Mouse (Mus musculus) urinary bladder, adult 2 months (tissue): Measurements from ENCODE around the gene Smarcd1. TPM values are rescaled to one million over a fixed set of nuclear protein-coding genes. Genes with fewer than 3 reads are reported as not detected.

Source experiments
- DNase-seq: peaks from one replicate; pipeline ENCODE4 v3.0.0; 2022; ENCODE audit warnings: low spot score
- polyA plus RNA-seq: library from polyadenylated mRNA; depleted of rRNA; stranded (reverse); fragments of >200 nt; gene quantifications from 2 replicates; pipeline ENCODE4 v1.2.3, GENCODE M21; 2012; rRNA removed

Gene Smarcd1
- 20.4 and 20.5 TPM in 2 replicates for polyA plus RNA-seq

DNA sequence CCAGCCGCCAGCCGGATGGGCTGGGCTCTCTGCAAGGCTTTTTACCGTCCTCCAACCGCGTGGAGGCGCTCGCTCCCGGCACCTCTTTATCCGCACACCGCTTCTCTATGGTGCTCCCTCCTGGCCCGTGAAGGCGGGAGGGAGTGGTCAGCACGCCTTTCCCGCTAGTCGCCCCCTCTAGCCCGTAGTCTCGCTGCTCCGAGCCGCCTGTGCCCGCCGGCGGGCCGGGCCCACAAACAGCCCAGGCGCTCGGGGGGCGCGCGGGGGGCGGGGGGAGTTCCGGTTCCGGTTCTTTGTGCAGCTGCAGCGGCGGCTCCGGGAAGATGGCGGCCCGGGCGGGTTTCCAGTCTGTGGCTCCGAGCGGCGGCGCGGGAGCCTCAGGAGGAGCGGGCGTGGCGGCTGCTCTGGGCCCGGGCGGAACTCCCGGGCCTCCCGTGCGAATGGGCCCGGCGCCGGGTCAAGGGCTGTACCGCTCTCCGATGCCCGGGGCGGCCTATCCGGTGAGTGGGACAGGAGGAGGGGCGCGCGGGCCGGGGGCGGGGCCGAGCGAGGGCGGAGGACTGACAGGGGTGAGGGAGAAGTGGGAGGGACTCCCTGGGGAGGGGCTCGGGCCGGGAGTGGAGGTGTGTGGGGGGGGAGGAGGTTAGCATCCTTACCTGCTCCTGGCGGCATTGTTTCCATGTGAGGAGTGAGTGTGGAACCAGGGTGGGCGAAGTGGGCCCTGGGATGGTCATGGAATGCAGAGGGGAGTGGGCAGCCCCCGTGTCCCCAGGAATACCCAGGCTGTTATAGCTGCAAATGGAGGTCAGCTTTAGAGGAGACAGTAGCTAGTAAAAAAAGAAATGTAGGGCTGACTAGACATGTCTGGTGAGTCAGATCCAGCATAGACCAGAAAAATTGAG is at the start of gene Smarcd1:
Smarcd1 (plus strand) TSS at position 131 of the 902 bp plus-strand sequence.
- DNase-seq = peak; percentile 95

DNA sequence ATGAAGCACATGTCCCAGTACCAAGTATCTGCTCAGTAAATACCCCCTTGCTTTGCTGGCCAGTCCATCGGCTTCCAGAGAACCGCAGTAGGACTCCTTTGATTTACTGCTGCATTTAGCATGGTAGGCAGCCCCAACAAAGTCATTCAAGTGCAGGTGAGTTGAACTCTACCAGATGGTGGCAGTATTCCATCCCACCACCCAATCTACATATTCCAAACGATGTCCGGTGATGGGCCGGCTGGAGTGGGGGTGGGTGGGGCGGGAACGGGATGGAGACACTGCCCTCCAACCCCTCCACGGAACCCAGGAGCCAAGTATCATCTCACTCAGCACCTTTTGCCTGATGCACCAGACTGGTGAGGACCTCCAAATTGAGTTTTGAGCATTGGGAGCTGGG is 48.6 kb upstream of the Smarcd1 start:
- DNase-seq = no peak

DNA sequence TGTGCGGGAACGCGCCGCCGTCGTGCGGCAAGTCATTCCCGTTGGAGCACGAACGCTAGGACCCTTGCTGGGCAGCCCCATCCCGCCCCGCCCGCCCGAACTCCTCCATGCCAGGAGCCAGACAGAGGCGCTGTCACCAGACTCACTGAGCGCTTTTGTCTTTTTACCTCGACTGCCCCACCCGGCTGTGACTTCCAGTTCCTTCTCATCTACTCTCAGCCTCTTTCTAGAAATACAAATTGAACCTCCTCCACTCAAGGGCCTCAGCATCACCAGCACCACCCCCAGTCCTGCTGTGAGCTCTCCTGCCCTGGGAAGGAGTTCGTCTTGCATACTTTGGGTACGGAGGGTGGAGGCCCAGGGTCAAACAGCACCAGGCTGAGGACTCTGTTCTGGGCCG is 48.1 kb upstream of the Smarcd1 start:
- no peak for DNase-seq

DNA sequence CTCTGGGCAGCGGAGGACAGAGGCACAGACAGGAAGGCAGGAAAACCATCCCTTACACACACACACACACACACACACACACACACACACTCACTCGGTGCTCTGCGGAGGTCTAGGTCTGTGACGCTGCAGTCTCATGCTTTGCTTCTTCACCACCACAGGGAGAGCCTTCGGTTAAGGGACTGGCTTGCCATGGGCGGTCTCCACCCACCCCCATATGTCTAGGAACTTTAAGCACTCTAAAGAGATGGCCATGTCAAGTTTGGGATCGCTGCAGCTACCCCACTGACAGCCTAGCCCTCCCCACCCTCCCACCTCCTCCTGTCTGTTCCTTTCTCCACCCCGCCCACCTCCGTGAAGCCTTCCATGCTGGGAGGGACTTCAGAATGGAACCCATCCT is 46.0 kb upstream of the Smarcd1 start:
- no peak for DNase-seq

DNA sequence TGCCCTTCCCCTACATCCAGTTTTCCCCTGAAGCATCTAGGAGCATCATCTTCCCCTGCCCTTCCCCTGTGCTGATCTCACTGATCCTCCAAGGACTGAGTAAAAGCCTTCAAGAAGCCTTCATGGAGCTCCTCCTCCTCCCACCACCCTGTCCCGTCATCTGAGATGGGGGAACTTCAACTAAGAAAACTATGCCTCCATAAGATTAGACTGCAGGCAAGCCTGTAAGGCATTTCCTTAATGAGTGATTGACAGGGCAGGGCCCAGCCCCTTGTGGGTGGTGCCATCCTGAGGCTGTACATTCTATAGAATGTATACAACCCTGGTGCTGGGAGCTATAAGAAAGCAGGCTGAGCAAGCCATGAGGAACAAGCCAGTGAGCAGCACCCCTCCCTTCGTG is 43.5 kb upstream of the Smarcd1 start:
- DNase-seq = no peak

DNA sequence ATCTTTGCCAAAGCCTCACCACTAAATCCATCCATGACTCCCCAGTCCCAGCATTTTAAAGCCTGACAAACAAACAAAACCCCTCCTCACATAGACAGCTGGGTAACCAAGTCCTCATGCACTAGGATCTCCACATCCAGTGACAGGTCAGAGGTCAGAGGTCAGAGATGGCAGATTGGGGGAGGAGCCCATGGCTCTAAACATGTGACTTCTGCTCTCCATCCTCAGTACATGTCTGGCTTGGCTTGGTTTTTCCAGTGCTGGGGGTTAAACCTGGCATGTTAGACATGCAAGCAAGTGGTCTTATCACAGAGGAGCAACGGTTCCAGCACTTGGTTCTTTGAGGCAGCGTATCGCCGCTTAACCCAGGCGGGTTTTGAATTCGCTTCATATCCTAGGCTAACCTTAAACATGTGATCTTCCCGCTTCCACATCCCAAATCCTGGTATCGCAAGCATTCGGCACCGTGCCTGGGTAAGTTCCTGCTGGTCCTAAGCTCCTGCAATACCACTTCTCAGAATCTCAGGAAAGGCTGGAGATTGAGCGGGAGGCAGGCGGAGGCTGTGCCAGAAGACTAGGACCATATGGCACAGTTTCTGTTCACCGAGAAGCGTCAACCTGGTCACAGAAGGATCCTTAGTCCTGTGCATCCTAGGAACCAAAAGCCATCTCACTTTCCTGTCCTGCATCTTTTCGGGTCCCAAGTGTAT is 40.7 kb upstream of the Smarcd1 start:
- DNase-seq = no peak

DNA sequence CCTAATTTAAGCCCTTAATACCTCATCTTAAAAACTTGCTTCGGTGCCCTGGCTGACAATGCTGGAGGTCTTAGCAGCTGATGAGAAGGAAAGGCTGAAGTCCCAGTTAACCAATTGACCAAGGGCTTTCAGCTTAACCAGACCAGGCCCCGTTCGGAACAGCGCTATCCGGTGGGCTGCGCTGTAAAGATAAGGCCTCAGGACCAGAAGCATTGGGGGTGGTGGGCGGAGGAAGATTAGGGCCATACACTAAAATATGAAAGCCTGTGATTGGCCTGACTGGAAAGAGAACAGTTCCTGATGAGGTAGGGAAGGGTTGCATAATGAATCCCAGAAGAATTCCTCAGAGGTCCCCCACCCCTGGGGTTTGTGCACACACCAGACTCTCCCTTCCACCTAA is 39.6 kb upstream of the Smarcd1 start:
- DNase-seq = no peak

DNA sequence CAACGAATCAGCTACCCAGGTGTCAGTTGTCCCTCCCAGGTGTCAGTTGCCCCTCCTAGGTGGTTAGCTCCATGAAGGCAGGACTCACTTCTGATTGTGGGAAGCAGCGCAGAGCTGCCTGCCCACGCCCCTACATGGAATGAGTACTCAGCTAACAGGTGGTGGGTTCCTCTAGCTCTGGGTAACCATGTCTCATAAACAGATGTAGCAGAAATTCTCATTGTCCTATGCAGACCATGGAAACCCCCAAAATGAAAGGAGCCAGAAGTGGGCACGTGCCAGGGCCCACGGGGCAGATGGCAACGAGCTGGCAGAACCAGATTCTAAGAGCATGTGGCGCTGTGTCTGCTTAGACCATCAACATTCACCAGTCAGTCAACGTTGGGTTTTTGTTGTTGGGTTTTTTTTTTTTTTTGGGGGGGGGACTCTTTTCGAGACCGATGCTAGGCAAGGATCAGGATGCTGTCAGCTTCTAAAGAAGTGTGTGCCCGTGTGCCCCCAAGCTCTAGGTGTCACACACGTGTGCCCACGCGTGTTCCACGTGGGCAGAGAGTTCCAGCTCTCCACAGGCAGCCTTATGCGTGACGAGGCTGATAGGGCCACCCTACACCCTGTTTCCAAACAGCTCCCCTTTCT is 37.8 kb upstream of the Smarcd1 start:
- no peak for DNase-seq

DNA sequence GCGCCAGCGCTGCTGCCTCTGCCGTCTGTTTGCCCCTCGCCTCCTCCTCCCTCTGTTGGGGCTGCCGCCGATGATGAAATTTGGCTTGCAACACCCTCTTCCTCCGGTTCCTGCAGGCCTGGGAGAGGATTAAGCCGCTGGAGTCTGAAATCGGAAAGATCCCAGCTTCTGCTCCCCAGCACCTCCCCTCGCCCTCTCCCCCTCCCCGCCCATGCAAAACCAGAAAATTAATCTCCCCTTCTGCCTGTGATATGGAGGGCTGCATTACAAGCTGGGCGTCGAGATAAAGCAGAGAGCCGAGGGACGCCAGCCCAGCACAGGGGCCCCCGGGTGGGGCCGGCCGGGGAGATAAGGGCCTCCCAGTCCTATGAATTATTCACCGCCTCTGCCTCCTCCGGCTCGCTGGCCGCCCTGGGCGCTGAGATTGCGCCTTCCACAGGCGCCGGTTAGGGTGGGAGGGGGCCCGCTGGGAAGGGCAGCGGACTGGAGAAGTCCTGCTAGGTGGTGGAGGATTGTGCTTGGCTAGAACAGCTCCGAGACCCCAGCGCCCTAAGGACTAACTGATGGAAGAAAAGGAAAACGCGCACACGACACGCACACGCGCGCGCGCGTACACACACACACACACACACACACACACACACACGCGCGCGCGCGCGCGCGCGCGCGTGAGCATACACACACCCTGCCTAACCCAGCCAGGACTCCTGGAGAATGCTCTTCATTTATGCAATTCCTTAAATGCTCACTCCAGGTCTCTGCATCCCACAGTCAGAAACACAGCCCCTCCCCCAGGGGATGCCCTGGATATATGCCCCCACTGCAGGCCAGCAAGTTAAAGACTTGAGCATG is 37.1 kb upstream of the Smarcd1 start:
- DNase-seq = peak; percentile 33

DNA sequence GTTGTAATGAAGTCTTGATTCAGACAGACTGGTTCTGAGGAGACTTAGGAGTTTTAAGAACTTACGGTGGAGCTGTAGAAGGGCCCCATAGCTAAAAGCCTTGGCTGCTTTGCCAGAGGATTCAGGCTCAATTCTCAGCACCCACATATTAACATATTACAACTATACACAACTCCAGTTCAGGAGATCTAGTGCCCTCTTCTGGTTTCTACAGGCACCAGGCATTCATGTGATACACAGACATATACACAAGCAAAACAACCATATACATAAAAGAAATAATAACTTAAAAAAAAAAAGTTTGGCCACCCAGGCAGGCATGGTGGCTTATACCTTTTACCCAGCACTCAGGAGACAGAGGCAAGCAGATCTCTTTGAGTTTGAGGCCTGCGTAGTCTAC is 34.4 kb upstream of the Smarcd1 start:
- DNase-seq = no peak

DNA sequence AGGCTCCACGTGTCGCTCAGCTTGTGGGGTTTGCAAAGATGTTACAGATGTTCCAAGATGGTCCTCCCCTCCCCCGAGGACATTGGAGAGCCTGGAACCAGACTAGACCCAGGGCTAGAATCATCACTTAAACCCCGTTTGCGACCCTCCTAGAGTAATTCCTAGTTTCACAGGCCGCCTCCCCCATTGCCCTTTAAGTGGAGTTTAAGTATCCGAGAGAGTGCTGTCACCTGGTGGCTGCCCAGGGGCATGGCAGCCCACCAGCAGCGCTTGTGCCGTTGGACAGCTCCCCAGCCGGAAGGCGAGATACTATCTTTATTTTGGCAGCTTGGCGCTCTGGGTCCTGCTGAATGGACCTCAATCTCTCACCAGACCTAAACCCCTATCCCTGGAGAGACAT is 33.0 kb upstream of the Smarcd1 start:
- peak; percentile 46 for DNase-seq

DNA sequence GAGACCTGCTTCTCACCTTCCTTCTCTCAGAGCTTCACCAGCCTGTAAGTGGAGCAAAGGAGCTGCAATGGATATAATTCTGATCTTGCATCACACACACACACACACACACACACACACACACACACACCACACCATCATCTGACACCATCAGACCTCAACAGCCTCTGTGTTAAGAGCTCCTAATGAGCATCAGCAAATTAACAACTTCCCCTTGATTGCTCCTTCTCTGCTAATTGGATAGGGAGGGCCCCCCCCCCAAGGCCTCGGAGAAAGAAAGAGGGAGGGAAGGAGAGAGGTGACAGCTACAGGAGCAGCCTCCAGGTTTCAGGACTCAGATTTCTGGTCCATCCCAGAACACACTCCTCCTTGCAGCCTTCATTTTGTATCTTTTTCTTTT is 32.5 kb upstream of the Smarcd1 start:
- no peak for DNase-seq

DNA sequence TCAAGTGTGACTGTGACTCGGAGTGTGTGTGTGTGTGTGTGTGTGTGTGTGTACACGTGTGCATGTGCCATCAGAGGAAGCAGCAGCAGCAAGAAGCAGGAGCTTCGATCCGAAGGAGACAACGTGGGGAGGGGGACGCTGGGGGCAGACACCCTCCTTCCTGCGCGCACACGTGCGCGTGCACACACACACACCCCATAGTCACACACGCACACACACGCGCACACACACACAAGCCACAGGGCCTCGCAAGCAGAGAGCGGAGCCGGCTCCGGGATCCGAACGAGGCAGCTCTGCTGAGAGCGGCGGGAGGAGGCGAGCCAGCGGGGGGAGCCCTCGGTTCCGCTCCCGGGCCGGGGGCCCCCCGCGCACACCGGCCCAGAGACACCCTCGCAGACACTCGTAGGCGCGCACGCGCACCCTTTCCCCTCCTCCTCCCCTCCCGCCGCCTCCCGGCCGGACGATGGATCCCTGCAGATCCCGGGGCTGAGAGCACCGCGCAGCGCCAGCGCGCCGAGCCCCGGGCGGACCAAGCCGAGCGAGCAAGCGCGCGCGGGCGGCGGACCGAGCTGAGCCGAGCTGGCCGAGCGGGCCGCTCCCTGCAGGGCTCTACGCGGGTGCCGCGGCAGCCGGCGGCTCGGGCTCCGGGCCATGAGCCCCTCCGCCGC is 31.6 kb upstream of the Smarcd1 start, which contains the start of gene Asic1:
Asic1 (plus strand) TSS at position 215 of the 668 bp plus-strand sequence.
- peak; percentile 53 for DNase-seq

DNA sequence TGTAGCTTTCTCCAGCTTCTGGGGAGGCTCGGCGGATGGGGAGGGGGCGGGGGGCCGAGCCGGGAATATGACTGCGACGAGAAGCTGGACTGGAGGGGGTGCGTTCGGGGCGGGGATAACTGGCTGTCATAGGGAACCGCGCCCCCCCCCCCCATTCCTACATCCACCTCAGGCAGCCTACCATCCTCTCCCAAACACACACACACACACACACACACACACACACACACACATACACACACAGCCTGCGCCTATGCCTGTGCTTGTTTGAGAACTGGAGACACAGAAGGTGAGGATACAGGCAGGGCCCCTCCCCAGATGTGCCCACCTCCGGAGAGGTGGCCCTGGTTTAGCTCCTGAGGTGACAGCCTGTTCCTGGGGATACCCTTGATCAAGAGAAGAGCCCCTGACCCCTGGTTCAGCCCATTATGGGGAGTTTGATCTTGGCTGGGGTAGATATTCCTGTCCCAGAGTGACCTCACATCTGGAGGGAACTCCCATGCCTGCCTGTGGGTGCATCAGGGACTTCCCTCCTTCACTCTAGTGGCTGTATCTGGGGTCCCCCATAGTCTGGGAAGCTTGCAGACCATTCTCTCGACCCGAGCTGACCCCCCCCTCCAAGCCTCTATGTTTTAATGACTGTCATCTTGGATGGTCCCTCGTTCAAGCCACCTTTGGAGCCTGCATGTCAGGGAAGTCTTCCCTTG is 30.8 kb upstream of the Smarcd1 start:
- DNase-seq = no peak

DNA sequence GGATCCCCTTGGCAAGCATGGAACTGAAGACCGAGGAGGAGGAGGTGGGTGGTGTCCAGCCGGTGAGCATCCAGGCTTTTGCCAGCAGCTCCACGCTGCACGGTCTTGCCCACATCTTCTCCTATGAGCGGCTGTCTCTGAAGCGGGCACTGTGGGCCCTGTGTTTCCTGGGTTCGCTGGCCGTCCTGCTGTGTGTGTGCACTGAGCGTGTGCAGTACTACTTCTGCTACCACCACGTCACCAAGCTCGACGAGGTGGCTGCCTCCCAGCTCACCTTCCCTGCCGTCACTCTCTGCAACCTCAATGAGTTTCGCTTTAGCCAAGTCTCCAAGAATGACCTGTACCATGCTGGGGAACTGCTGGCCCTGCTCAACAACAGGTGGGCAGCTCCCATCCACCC is 30.1 kb upstream of the Smarcd1 start:
- DNase-seq = no peak

DNA sequence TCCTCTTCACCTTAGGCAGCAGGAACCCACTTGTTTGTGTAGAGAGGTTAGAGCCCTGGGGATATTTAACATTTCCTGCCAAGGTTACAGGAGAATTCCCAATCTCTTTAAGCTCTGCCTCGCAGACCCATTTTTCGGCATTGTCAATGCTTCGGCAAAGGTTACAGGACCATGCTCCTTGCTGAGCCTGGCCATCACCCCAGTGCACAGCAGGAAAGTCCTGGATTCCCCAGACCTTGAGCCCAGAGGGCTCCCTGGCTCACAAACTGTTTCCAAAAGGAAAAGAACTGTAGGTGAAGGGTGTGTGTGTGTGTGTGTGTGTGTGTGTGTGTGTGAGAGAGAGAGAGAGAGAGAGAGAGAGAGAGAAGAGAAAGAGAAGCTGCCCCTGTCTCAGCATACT is 27.1 kb upstream of the Smarcd1 start:
- no peak for DNase-seq

DNA sequence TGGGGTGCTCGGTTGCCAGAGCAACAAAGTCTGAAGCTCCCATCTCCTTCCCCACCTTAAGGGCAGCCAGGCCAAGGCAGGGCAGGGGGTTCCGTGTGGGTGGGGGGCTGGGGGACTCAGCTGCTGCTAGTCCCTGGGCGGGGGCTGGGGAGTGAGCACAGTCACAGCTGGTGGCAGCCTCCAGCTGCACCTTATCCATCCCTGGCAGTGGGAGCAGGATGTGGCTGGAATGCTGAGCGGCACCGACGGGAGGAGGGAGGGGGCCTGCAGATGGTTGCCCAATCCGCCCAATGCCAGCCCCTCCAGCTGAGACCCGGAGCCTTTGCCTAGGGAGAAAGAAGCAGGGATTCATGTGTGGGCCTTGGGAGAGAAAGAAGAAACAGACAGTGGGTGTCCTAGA is 24.8 kb upstream of the Smarcd1 start:
- no peak for DNase-seq

DNA sequence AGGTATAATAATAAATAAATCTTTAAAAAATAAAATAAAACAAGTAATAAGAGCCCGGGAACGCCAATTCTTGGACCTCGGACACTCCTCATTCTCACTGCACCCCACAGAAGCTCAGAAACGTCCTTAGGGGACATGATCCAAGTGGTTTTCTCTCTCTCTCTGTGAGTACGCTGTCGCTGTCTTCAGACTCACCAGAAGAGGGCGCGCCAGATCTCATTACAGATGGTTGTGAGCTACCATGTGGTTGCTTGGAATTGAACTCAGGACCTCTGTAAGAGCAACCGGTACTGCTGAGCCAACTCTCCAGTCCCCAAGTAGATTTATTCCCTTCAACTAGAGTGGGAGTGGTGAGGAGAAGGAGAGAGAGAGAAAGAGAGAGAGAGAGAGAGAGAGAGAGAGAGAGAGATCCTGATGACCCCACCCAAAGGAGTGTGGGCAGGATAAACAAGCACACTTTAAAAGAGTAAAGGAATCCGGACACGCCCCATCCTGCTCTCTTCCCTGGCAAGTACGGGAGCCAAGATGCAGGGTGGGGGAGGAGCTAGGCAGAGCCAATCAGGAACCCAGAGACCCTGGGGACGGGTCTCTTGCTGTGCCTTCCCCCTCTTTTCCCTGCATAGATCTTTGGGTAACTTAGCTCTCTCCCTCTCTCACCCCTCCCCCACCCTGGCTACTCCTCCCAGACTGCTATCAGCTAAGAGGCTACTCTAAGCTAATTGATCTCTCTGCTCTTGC is 23.7 kb upstream of the Smarcd1 start:
- no peak for DNase-seq

DNA sequence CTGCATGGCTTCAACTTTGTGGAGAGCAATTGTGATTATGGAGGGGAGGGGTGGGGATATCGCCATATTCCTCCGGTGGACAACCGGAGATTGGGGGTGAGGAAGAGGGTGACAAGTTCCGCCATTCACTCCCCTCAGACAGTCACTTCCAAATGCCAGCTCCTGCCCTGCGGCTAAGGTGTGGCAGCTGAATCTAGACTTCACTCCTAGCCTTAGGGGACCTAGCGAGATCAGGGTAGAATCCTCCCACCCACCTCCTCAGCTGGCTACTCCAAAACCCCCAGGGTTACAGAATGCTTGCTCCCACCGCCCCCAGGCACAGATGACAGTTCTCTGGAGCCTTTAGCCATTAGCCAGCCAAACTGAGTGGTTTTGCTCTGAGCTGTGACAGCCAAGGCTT is 22.9 kb upstream of the Smarcd1 start:
- no peak for DNase-seq

DNA sequence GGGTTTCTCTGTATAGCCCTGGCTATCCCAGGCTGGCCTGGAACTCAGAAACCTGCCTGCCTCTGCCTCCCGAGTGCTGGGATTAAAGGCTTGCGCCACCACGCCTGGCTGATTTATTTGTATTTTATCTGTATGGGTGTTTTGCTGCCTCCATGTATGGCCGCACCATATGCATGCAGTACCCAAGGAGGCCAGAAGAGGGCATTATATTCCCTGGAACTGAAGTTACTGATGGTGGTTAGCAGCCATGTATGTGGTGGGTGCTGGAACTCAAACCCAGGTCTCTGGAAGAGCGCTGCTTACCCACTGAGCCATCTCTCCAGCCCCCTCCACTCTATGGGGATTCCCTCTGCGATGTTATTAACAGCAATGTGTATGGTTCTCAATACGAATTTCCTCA is 19.0 kb upstream of the Smarcd1 start:
- DNase-seq = no peak
